In genomic region chr2:31281138-31281537, GRCm38 (mm10) we compare ENCODE assay signal across 20 mouse cellular contexts. TPM values are rescaled to one million over a fixed set of nuclear protein-coding genes. Genes with fewer than 3 reads are reported as not detected.
DNase-seq lines count a peak whose midpoint lies in the region; ATAC-seq and TF ChIP-seq lines count a peak whose summit lies in the region.
"Had no signal": no experiment of that assay in that cellular context is flagged by ENCODE, and none has a peak within 500 bp of the region (broad histone marks: within the 10 kb centered on the region; RNA-seq: fewer than 3 reads in every experiment).

No protein-coding gene starts in this region.

- 66% methylated on average over 8 of the region's 8 CpGs for WGBS in forebrain, embryonic 14.5 days
- 79% methylated on average over 8 of the region's 8 CpGs for WGBS in forebrain, embryonic 12.5 days
- 89% methylated on average over 8 of the region's 8 CpGs for WGBS in limb, embryonic 11.5 days
- 87% methylated on average over 8 of the region's 8 CpGs for WGBS in limb, embryonic 10.5 days

- H3K4me1 ChIP-seq in forebrain, embryonic 14.5 days (ENCODE audit: control insufficient read depth, insufficient read depth, low read length), result peaks cover 3% of the 10 kb centered on the region; the same call in 1 of the 2 replicates
- H3K4me1 ChIP-seq in forebrain, embryonic 12.5 days, result peaks cover 14% of the 10 kb centered on the region; the same call in 1 of the 2 replicates
- H3K4me1 ChIP-seq in limb, embryonic 11.5 days (ENCODE audit: control insufficient read depth, insufficient read depth, low read length), result no peaks in the 10 kb centered on the region
- H3K4me1 ChIP-seq in limb, embryonic 10.5 days, result peaks cover 3% of the 10 kb centered on the region; the same call in 1 of the 2 replicates
- H3K4me1 ChIP-seq: hindbrain, embryonic 12.5 days had no signal

- H3K36me3 ChIP-seq in forebrain, embryonic 14.5 days (ENCODE audit: control insufficient read depth, insufficient read depth, low read length), result peaks cover 50% of the 10 kb centered on the region
- peaks cover 59% of the 10 kb centered on the region for H3K36me3 ChIP-seq in forebrain, embryonic 12.5 days (replicated peaks)
- peaks cover 11% of the 10 kb centered on the region; the same call in 1 of the 2 replicates for H3K36me3 ChIP-seq in limb, embryonic 11.5 days (ENCODE audit: control insufficient read depth, insufficient read depth, low read length)
- H3K36me3 ChIP-seq in limb, embryonic 10.5 days, result peaks cover 96% of the 10 kb centered on the region
- H3K36me3 ChIP-seq: G1E had no signal

- no peaks in the 10 kb centered on the region for H3K9me3 ChIP-seq in forebrain, embryonic 14.5 days (replicated peaks; ENCODE audit: control insufficient read depth, low read length)
- no peaks in the 10 kb centered on the region for H3K9me3 ChIP-seq in forebrain, embryonic 12.5 days
- no peaks in the 10 kb centered on the region for H3K9me3 ChIP-seq in limb, embryonic 11.5 days (ENCODE audit: control insufficient read depth, low read length)
- H3K9me3 ChIP-seq in limb, embryonic 10.5 days (replicated peaks), result no peaks in the 10 kb centered on the region
- H3K9me3 ChIP-seq: G1E; hindbrain, embryonic 12.5 days; hindbrain, embryonic 15.5 days had no signal

- no peak for TF ChIP-seq POLR2A in brain, embryonic 14.5 days (IDR thresholded peaks at IDR 0.05; ENCODE audit: borderline replicate concordance, extremely low read depth, insufficient read depth, insufficient read length, poor library complexity, severe bottlenecking)

- no peak overlapping the region for H3K27ac ChIP-seq in forebrain, embryonic 14.5 days (ENCODE audit: low read depth, low read length)
- no peak overlapping the region for H3K27ac ChIP-seq in forebrain, embryonic 12.5 days
- H3K27ac ChIP-seq in limb, embryonic 11.5 days (replicated peaks; ENCODE audit: low read depth, low read length), result peak overlapping the region; percentile 21; the same call in 1 of the 2 replicates
- no peak overlapping the region for H3K27ac ChIP-seq in limb, embryonic 10.5 days
- H3K27ac ChIP-seq: gastrocnemius, adult 2 months; hindbrain, embryonic 12.5 days; hindbrain, embryonic 15.5 days had no signal

- DNase-seq in forebrain, embryonic 14.5 days (ENCODE audit: low spot score), result peak; percentile 55
- DNase-seq in frontal cortex, postnatal 36 days (ENCODE audit: low spot score in 2 of 2), result no peak
- no peak for DNase-seq in limb, embryonic 11.5 days (ENCODE audit: low spot score)
- DNase-seq in limb, embryonic 10.5 days (ENCODE audit: low spot score), result no peak
- DNase-seq in brain, embryonic 14.5 days (ENCODE audit: low read depth), result peak; percentile 65
- DNase-seq: adrenal gland, postnatal 10 days; adrenal gland, postnatal 36 days; B cell, adult 2 months; cerebellum, adult 11-12 months; cerebellum, adult 9-10 months; gastrocnemius, adult 2 months; gastrocnemius, postnatal 14 days had no signal

- TF ChIP-seq CTCF in brain, embryonic 14.5 days (IDR thresholded peaks at IDR 0.05; ENCODE audit: borderline replicate concordance, extremely low read depth, insufficient read depth, insufficient read length), result no peak

- no peak overlapping the region for H3K4me2 ChIP-seq in forebrain, embryonic 14.5 days (ENCODE audit: low read length)
- no peak overlapping the region for H3K4me2 ChIP-seq in forebrain, embryonic 12.5 days
- no peak overlapping the region for H3K4me2 ChIP-seq in limb, embryonic 11.5 days (ENCODE audit: low read depth, severe bottlenecking)
- H3K4me2 ChIP-seq: heart, embryonic 11.5 days; hindbrain, embryonic 12.5 days; hindbrain, embryonic 15.5 days had no signal

- peak; percentile 12; the same call in 1 of the 2 replicates for ATAC-seq in forebrain, embryonic 14.5 days
- ATAC-seq in forebrain, embryonic 12.5 days (ENCODE audit: low FRiP score), result no peak
- peak; percentile 44; the same call in 1 of the 2 replicates for ATAC-seq in frontal cortex, adult (ENCODE audit: low TSS enrichment)
- no peak for ATAC-seq in limb, embryonic 11.5 days (ENCODE audit: insufficient number of reproducible peaks, low FRiP score, low TSS enrichment, low read depth)
- ATAC-seq: intestine, postnatal 0 days; Patski had no signal

- H3K27me3 ChIP-seq in forebrain, embryonic 14.5 days (replicated peaks; ENCODE audit: control insufficient read depth, insufficient read depth, low read length), result no peaks in the 10 kb centered on the region
- H3K27me3 ChIP-seq in forebrain, embryonic 12.5 days, result no peaks in the 10 kb centered on the region
- no peaks in the 10 kb centered on the region for H3K27me3 ChIP-seq in limb, embryonic 11.5 days (ENCODE audit: control insufficient read depth, insufficient read depth, low read length)
- no peaks in the 10 kb centered on the region for H3K27me3 ChIP-seq in limb, embryonic 10.5 days (ENCODE audit: low read depth, poor library complexity, severe bottlenecking)
- H3K27me3 ChIP-seq: hindbrain, embryonic 12.5 days; hindbrain, embryonic 15.5 days; Patski had no signal

- no peak overlapping the region for H3K9ac ChIP-seq in forebrain, embryonic 14.5 days (ENCODE audit: low read length)
- H3K9ac ChIP-seq in forebrain, embryonic 12.5 days, result no peak overlapping the region
- no peak overlapping the region for H3K9ac ChIP-seq in limb, embryonic 11.5 days (ENCODE audit: low read length)
- H3K9ac ChIP-seq: hindbrain, embryonic 12.5 days; hindbrain, embryonic 15.5 days had no signal

- no peak overlapping the region for H3K4me3 ChIP-seq in forebrain, embryonic 14.5 days (ENCODE audit: low read depth, low read length)
- no peak overlapping the region for H3K4me3 ChIP-seq in forebrain, embryonic 12.5 days (replicated peaks)
- no peak overlapping the region for H3K4me3 ChIP-seq in limb, embryonic 11.5 days (ENCODE audit: low read depth, low read length)
- no peak overlapping the region for H3K4me3 ChIP-seq in limb, embryonic 10.5 days
- H3K4me3 ChIP-seq: gastrocnemius, adult 2 months; hindbrain, embryonic 12.5 days; hindbrain, embryonic 15.5 days had no signal

RNA-seq across cellular contexts. Expression of gene Hmcn2, which starts 33.1 kb away (rescaled TPM):
- 0.17 and 0.27 TPM in 2 replicates for polyA plus RNA-seq in forebrain, embryonic 14.5 days (2014; fragmentation: Nextera tagmentation; extraction: Ambion mirVana)
- 0.08 and 0.09 TPM in 2 replicates for polyA plus RNA-seq in forebrain, embryonic 12.5 days (2016; fragmentation: Nextera tagmentation; extraction: Ambion mirVana)
- polyA plus RNA-seq in limb, embryonic 11.5 days (2014; fragmentation: Nextera tagmentation; extraction: Ambion mirVana), result not detected in 2 replicates
- polyA plus RNA-seq in limb, embryonic 10.5 days (2016; fragmentation: Nextera tagmentation; extraction: Ambion mirVana), result 0.19 TPM in 1 of 2 replicates, not detected in the other
- 0.44 and 0.96 TPM in 2 replicates for polyA plus RNA-seq in brain, embryonic 14.5 days (2012; rRNA removed)
- polyA plus RNA-seq: G1E had no signal

RNA-seq across cellular contexts. Expression of gene Ncs1, which starts 35.5 kb away (rescaled TPM):
- polyA plus RNA-seq in forebrain, embryonic 14.5 days (2014; fragmentation: Nextera tagmentation; extraction: Ambion mirVana), result 95.2 and 109 TPM in 2 replicates
- polyA plus RNA-seq in forebrain, embryonic 12.5 days (2016; fragmentation: Nextera tagmentation; extraction: Ambion mirVana), result 65.3 and 70.0 TPM in 2 replicates
- 59.6 and 61.9 TPM in 2 replicates for polyA plus RNA-seq in limb, embryonic 11.5 days (2014; fragmentation: Nextera tagmentation; extraction: Ambion mirVana)
- 57.5 and 62.0 TPM in 2 replicates for polyA plus RNA-seq in limb, embryonic 10.5 days (2016; fragmentation: Nextera tagmentation; extraction: Ambion mirVana)
- 56.1 and 93.6 TPM in 2 replicates for polyA plus RNA-seq in brain, embryonic 14.5 days (2012; rRNA removed)
- polyA plus RNA-seq: G1E had no signal

Comparison
In these comparisons a context has a peak if more than half of its experiments do, and no peak if none do; other contexts are left out.
1. ATAC-seq: peak in forebrain, embryonic 14.5 days (single experiment) and frontal cortex, adult (single experiment); none in forebrain, embryonic 12.5 days (single experiment) and limb, embryonic 11.5 days (single experiment).
2. DNase-seq: peak in forebrain, embryonic 14.5 days (single experiment) and brain, embryonic 14.5 days (single experiment); none in frontal cortex, postnatal 36 days (0 of 2), limb, embryonic 11.5 days (single experiment) and limb, embryonic 10.5 days (single experiment).